Mouse (Mus musculus) stomach, embryonic 16.5 days (tissue): ENCODE measurements at regions not wholly inside any gene's neighbourhood (a gene's known extent, or its start where the extent isn't known, plus 50 kb on each side); places are given as distances from the start of the nearest gene placed in this dataset.

Source experiments
- ATAC-seq: fragments of 200-750 bp; cut with Nextera tagmentation; 2 replicates; pipeline ENCODE4 v1.8.0; 2017; ENCODE audit warnings: moderate number of reproducible peaks, moderate TSS enrichment; ENCODE audit not compliant: insufficient read depth, low FRiP score
- H3K27ac ChIP-seq: fragments of 300-500 bp; sonication (generic); 2 replicates; pipeline ENCODE4 v1.5.1; 2014; ENCODE audit warnings: low read length
- H3K27me3 ChIP-seq: fragments of 300-500 bp; sonication (generic); 2 replicates; pipeline ENCODE4 v1.6.1; 2014; ENCODE audit warnings: low read length, control low read depth, mixed read lengths; ENCODE audit not compliant: control insufficient read depth, insufficient read depth
- H3K36me3 ChIP-seq: fragments of 300-500 bp; sonication (generic); 2 replicates; pipeline ENCODE4 v1.6.1; 2014; ENCODE audit warnings: low read length; ENCODE audit not compliant: control insufficient read depth, insufficient read depth
- H3K4me1 ChIP-seq: fragments of 300-500 bp; sonication (generic); 2 replicates; pipeline ENCODE4 v1.6.1; 2014; ENCODE audit warnings: low read length, control low read depth, mixed read lengths; ENCODE audit not compliant: control insufficient read depth, insufficient read depth
- H3K4me2 ChIP-seq: fragments of 300-500 bp; sonication (generic); 2 replicates; pipeline ENCODE4 v1.6.1; 2014; ENCODE audit warnings: low read depth, low read length, mixed read lengths
- H3K4me3 ChIP-seq: fragments of 300-500 bp; sonication (generic); replicated peaks from 2 replicates; pipeline ENCODE4 v1.5.1; 2014; ENCODE audit warnings: mild to moderate bottlenecking, low read length
- H3K9ac ChIP-seq: fragments of 300-500 bp; sonication (generic); 2 replicates; pipeline ENCODE4 v1.6.1; 2014; ENCODE audit warnings: low read length
- H3K9me3 ChIP-seq: fragments of 300-500 bp; sonication (generic); replicated peaks from 2 replicates; pipeline ENCODE4 v1.6.1; 2016; ENCODE audit warnings: low read length, control low read depth; ENCODE audit not compliant: control insufficient read depth
- WGBS: fragments of 180-500 bp; shearing (Covaris S2); extraction: QIAGEN DNeasy Blood & Tissue Kit; methylation state at CpG from one replicate; pipeline ENCODE4 v1.1.7; 2014; 5-methylcytosine and 5-hydroxymethylcytosine counted together

DNA sequence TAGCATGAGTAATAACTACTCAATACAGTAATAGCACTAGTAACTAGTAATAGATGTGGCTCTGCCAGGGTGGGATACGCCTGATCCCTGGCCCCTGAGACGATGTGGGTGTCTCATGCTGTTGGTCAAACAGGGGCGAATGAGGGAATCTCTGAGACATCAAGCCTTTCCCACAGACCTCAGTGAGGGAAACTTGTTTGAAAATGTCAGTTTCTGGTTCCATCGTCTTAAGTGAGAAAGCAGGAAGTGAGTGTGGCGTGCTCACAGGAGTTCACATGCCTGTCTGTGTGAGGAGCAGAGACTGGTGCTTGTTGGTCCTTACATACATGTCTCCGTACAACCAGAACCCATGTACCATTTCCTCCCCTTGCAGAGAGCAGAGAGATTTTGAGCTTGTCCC, 380.9 kb downstream of the Rps24 start:
- H3K4me3 ChIP-seq = no peak overlapping the region
- WGBS = 82% methylated on average over 6 of the region's 6 CpGs

GRCm38 (mm10) chr14:24868756-24869155, 381.8 kb downstream of the Rps24 start:
- Histone ChIP-seq H3K9ac (no peak overlapping the region), H3K4me2 (no peak overlapping the region), H3K4me1 (no peaks in the 10 kb centered on the region), H3K36me3 (no peaks in the 10 kb centered on the region), H3K27ac (no peak overlapping the region), H3K27me3 (no peaks in the 10 kb centered on the region), H3K4me3 (no peak overlapping the region), H3K9me3 (no peaks in the 10 kb centered on the region)
- ATAC-seq = no peak
- WGBS = 72% methylated on average over 6 of the region's 6 CpGs

More for the DNA sequence above, 380.9 kb downstream of the Rps24 start:
- no peak overlapping the region for H3K4me2 ChIP-seq
- ATAC-seq = no peak
- no peaks in the 10 kb centered on the region for H3K4me1 ChIP-seq
- H3K36me3 ChIP-seq = no peaks in the 10 kb centered on the region
- no peak overlapping the region for H3K27ac ChIP-seq
- no peaks in the 10 kb centered on the region for H3K9me3 ChIP-seq
- no peaks in the 10 kb centered on the region for H3K27me3 ChIP-seq
- H3K9ac ChIP-seq = no peak overlapping the region

DNA sequence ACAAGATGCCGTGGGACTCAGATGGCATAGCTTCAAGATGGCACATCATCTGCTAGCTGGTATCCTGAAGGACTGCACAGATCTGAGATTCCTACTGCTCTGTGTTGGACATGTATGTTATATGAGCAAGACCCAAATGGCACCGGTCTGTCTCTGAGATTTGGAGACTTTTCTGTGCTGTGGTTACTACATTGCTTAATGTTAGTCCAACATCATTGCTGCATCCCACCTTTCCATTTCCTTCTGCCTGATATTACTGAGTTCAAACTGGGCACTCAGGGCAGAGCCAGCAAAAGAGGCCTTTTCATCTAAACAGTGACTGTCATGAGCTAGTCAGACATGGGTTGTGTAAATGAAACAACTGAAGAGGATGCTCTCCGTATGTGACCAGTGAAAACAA, 383.3 kb downstream of the Rps24 start:
- H3K4me1 ChIP-seq = no peaks in the 10 kb centered on the region
- no peaks in the 10 kb centered on the region for H3K36me3 ChIP-seq
- H3K4me3 ChIP-seq = no peak overlapping the region
- ATAC-seq = no peak
- WGBS = 88% methylated on average over 3 of the region's 3 CpGs
- H3K9me3 ChIP-seq = no peaks in the 10 kb centered on the region
- no peak overlapping the region for H3K9ac ChIP-seq
- H3K27ac ChIP-seq = no peak overlapping the region
- H3K27me3 ChIP-seq = no peaks in the 10 kb centered on the region
- no peak overlapping the region for H3K4me2 ChIP-seq

DNA sequence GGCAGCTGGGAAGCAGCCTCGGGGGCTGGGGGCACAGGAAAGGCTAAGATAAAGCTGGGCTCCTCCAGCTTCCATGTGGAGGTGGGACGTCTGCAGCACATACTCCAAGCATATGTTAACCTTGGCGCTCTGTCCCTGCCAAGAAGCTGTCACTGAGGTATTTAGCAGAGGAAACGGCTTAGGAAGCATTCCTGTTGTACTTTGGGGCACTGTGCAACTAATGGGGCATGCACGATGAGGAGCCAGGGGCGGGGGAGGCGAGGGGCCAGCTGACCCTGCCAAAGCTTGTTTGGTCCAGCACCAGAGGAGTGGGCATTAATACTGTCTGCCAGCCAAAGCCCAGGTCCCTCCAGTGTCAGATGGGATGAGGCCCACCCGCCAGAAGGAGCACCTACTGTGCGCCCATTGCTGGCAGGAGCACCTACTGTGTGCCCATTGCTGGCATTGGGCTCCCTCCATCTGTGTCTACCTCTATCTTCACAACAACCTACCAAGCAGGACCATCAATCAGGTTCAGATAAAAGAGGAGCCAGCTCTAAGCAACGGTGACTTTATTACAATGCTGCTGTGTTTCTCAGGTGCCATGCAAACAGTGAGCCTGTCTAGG, 384.6 kb downstream of the Rps24 start:
- WGBS = 51% methylated on average over 10 of the region's 10 CpGs
- no peak overlapping the region for H3K9ac ChIP-seq

DNA sequence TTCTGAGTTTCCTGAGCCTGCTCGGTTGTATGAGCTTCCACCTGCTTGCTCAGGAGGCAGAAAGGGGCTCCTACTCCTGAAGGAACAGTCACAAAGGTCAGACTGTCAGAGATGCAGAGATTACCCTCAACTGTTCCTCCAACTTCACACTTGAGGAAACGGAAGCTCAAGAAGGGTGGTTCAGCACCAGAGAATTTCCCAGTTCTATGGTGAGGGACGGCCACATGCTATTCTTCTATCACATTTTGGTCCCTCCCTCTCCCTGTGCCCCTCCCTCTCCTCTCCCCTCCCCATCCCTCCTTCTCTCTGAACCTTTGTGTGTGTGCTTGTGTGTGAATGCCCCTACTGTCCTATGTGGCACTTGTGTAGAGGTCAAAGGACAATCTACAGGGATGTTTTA, 386.0 kb downstream of the Rps24 start:
- no peaks in the 10 kb centered on the region for H3K9me3 ChIP-seq
- H3K4me1 ChIP-seq = no peaks in the 10 kb centered on the region
- H3K27ac ChIP-seq = no peak overlapping the region
- no peak overlapping the region for H3K9ac ChIP-seq
- no peak overlapping the region for H3K4me3 ChIP-seq
- no peaks in the 10 kb centered on the region for H3K36me3 ChIP-seq
- 48% methylated on average over 3 of the region's 3 CpGs for WGBS
- no peak for ATAC-seq
- H3K27me3 ChIP-seq = no peaks in the 10 kb centered on the region
- no peak overlapping the region for H3K4me2 ChIP-seq

More for the DNA sequence above, 384.6 kb downstream of the Rps24 start:
- Histone ChIP-seq H3K27ac (no peak overlapping the region), H3K4me3 (no peak overlapping the region), H3K9me3 (no peaks in the 10 kb centered on the region), H3K4me1 (no peaks in the 10 kb centered on the region), H3K36me3 (no peaks in the 10 kb centered on the region), H3K27me3 (no peaks in the 10 kb centered on the region), H3K4me2 (no peak overlapping the region)
- ATAC-seq = peak; percentile 37; the same call in 1 of the 2 replicates

- Histone ChIP-seq H3K27me3 (no peaks in the 10 kb centered on the region), H3K9ac (no peak overlapping the region), H3K36me3 (no peaks in the 10 kb centered on the region), H3K4me3 (no peak overlapping the region), H3K4me1 (no peaks in the 10 kb centered on the region), H3K4me2 (no peak overlapping the region), H3K27ac (no peak overlapping the region), H3K9me3 (no peaks in the 10 kb centered on the region)
- ATAC-seq = no peak
- 87% methylated on average over 3 of the region's 3 CpGs for WGBS
Measured at GRCm38 (mm10) chr14:24873406-24873805, 386.5 kb downstream of the Rps24 start.

DNA sequence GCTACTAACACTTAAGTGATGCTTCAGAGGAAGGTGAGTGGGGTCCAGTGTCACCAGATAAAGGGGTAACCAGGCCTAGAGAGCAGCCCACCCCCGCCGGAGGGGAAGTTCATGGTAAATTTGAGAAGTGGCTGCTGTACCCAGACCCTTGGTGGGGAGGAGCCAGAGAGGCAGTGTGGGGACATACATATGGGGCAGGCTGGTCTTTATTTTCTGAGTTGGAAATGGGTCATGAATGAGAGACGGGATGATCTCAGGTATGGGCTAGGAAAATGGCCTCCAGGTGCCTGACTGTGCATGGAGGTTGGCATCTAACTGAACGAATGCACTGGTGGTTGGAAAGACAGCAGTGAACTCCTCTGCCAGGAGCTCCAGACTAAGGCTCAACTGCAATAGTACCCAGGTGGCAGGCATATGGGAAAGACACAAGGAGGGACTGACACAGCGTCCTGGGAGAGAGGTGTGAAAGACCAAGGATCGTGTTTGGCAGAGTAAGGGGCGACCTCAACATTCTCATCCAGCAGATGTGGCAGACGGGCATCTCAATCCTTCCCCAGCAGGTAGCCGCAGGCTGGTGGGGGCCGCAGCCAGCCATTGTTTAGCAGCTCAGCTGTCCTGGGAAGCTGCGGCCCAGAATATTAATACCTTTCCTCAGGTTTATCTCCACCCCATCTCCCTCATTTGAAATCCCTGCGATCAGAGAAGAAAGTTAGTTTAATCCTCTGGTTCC, 387.7 kb downstream of the Rps24 start:
- 68% methylated on average over 12 of the region's 12 CpGs for WGBS
- no peaks in the 10 kb centered on the region for H3K4me1 ChIP-seq
- no peak overlapping the region for H3K9ac ChIP-seq
- no peaks in the 10 kb centered on the region for H3K27me3 ChIP-seq
- no peak overlapping the region for H3K27ac ChIP-seq
- no peak for ATAC-seq
- H3K9me3 ChIP-seq = no peaks in the 10 kb centered on the region
- H3K4me2 ChIP-seq = no peak overlapping the region
- no peak overlapping the region for H3K4me3 ChIP-seq
- H3K36me3 ChIP-seq = no peaks in the 10 kb centered on the region

- WGBS = 73% methylated on average over 8 of the region's 8 CpGs
Measured at GRCm38 (mm10) chr14:24875156-24875545, 388.2 kb downstream of the Rps24 start.

GRCm38 (mm10) chr14:24875934-24876333, 389.0 kb downstream of the Rps24 start:
- no peak overlapping the region for H3K27ac ChIP-seq
- no peaks in the 10 kb centered on the region for H3K4me1 ChIP-seq
- H3K36me3 ChIP-seq = no peaks in the 10 kb centered on the region
- H3K4me2 ChIP-seq = no peak overlapping the region
- no peak overlapping the region for H3K4me3 ChIP-seq
- no peaks in the 10 kb centered on the region for H3K9me3 ChIP-seq
- no peak overlapping the region for H3K9ac ChIP-seq
- 63% methylated on average over 6 of the region's 6 CpGs for WGBS
- no peaks in the 10 kb centered on the region for H3K27me3 ChIP-seq
- no peak for ATAC-seq

More at GRCm38 (mm10) chr14:24875156-24875545, 388.2 kb downstream of the Rps24 start:
- Histone ChIP-seq H3K36me3 (no peaks in the 10 kb centered on the region), H3K4me1 (no peaks in the 10 kb centered on the region), H3K4me3 (no peak overlapping the region), H3K9ac (no peak overlapping the region), H3K4me2 (no peak overlapping the region), H3K27me3 (no peaks in the 10 kb centered on the region), H3K9me3 (no peaks in the 10 kb centered on the region), H3K27ac (no peak overlapping the region)
- ATAC-seq = no peak
